Mouse (Mus musculus): ENCODE data around the gene Gm11042.

GRCm38 (mm10) chr12:74284685-74285054 is 31.5 kb downstream of the Gm11042 start:
- TF ChIP-seq EP300 (optimal IDR thresholded peaks at IDR 0.05), result no peak
- no peak for TF ChIP-seq CTCF (IDR thresholded peaks at IDR 0.05; ENCODE audit: low read depth)
